Mouse (Mus musculus): ENCODE results near the gene Mtrex.

Mtrex gene

GRCm38 (mm10) chr13:112927287-112928001 lies at the start of gene Mtrex, which contains the start of gene Dhx29:
Mtrex (minus strand) TSS chr13:112927398.
Dhx29 (plus strand) TSS chr13:112927454.
- CTCF ChIA-PET = no interaction called here

- CTCF ChIA-PET = no interaction called here
Observed at GRCm38 (mm10) chr13:112976720-112977119, 49.5 kb upstream of the Mtrex start.

GRCm38 (mm10) chr13:112967267-112967666 lies 40.1 kb upstream of the Mtrex start:
- CTCF ChIA-PET = no interaction called here

GRCm38 (mm10) chr13:112964421-112964820 lies 37.2 kb upstream of the Mtrex start:
- CTCF ChIA-PET = no interaction called here

- CTCF ChIA-PET = no interaction called here
Observed at GRCm38 (mm10) chr13:112963081-112963480, 35.9 kb upstream of the Mtrex start.

- CTCF ChIA-PET = no interaction called here
Observed at GRCm38 (mm10) chr13:112954067-112954466, 26.9 kb upstream of the Mtrex start.

GRCm38 (mm10) chr13:112945900-112946299 lies 18.7 kb upstream of the Mtrex start:
- CTCF ChIA-PET = no interaction called here

- CTCF ChIA-PET = no interaction called here
Observed at GRCm38 (mm10) chr13:112945312-112945711, 18.1 kb upstream of the Mtrex start.

GRCm38 (mm10) chr13:112941879-112942330 lies 14.7 kb upstream of the Mtrex start:
- CTCF ChIA-PET = interaction anchor here (0.7 kb wide), 2 partner anchors 54 to 1226 kb away, joined by 6 to 7 read pairs; no protein-coding TSS in a partner anchor

GRCm38 (mm10) chr13:112938130-112938529 lies 10.9 kb upstream of the Mtrex start:
- CTCF ChIA-PET = no interaction called here

GRCm38 (mm10) chr13:112928038-112928668 lies 955 bp upstream of the Mtrex start:
- CTCF ChIA-PET = no interaction called here

GRCm38 (mm10) chr13:112926796-112927195 lies 402 bp downstream of the Mtrex start:
- CTCF ChIA-PET = interaction anchor here (0.7 to 0.8 kb wide), 2 partner anchors 11 to 187 kb away, joined by 3 to 6 read pairs; no protein-coding TSS in a partner anchor

GRCm38 (mm10) chr13:112925976-112926375 lies 1.2 kb downstream of the Mtrex start:
- CTCF ChIA-PET = interaction anchor here (0.6 to 0.8 kb wide), 2 partner anchors 11 to 61 kb away, joined by 3 to 8 read pairs; no protein-coding TSS in a partner anchor

GRCm38 (mm10) chr13:112925266-112925665 lies 1.9 kb downstream of the Mtrex start:
- CTCF ChIA-PET = no interaction called here

GRCm38 (mm10) chr13:112920906-112921305 lies 6.3 kb downstream of the Mtrex start:
- CTCF ChIA-PET = interaction anchor here (1.6 kb wide), 1 partner anchor 20 kb away, joined by 3 read pairs; no protein-coding TSS in a partner anchor

- CTCF ChIA-PET = no interaction called here
Observed at GRCm38 (mm10) chr13:112919141-112919865, 7.9 kb downstream of the Mtrex start.

- CTCF ChIA-PET = no interaction called here
Observed at GRCm38 (mm10) chr13:112910434-112910833, 16.8 kb downstream of the Mtrex start.

GRCm38 (mm10) chr13:112909663-112910062 lies 17.5 kb downstream of the Mtrex start:
- CTCF ChIA-PET = no interaction called here

- CTCF ChIA-PET = interaction anchor here (0.6 kb wide), 1 partner anchor 9 kb away, joined by 4 read pairs; no protein-coding TSS in a partner anchor
Observed at GRCm38 (mm10) chr13:112902176-112902575, 25.0 kb downstream of the Mtrex start.

GRCm38 (mm10) chr13:112887234-112887633 lies 40.0 kb downstream of the Mtrex start:
- CTCF ChIA-PET = no interaction called here

GRCm38 (mm10) chr13:112871500-112872266 lies 55.5 kb downstream of the Mtrex start:
- CTCF ChIA-PET = no interaction called here

Data from spleen, embryonic (tissue).